Mouse (Mus musculus) intestine, postnatal 0 days (tissue): ENCODE results near the gene Stip1. TPM values are rescaled to one million over a fixed set of nuclear protein-coding genes. Genes with fewer than 3 reads are reported as not detected.

Experiments
- ATAC-seq: fragments of 200-750 bp; cut with Nextera tagmentation; 2 replicates; pipeline ENCODE4 v1.8.0; 2017; ENCODE audit warnings: mild to moderate bottlenecking, moderate TSS enrichment, moderate library complexity
- H3K27ac ChIP-seq: fragments of 300-500 bp; sonication (generic); 2 replicates; pipeline ENCODE4 v1.5.1; 2014; ENCODE audit warnings: mild to moderate bottlenecking, low read depth, low read length, moderate library complexity
- H3K27me3 ChIP-seq: fragments of 300-500 bp; sonication (generic); replicated peaks from 2 replicates; pipeline ENCODE4 v1.6.1; 2014; ENCODE audit warnings: low read length, mixed read lengths; ENCODE audit not compliant: control insufficient read depth, insufficient read depth
- H3K36me3 ChIP-seq: fragments of 300-500 bp; sonication (generic); 2 replicates; pipeline ENCODE4 v1.6.1; 2014; ENCODE audit warnings: mild to moderate bottlenecking, moderate library complexity; ENCODE audit not compliant: control insufficient read depth, insufficient read depth
- H3K4me1 ChIP-seq: fragments of 300-500 bp; sonication (generic); replicated peaks from 2 replicates; pipeline ENCODE4 v1.6.1; 2014; ENCODE audit warnings: antibody characterized with exemption, low read length, mixed read lengths; ENCODE audit not compliant: control insufficient read depth, insufficient read depth
- H3K4me2 ChIP-seq: fragments of 300-500 bp; sonication (generic); replicated peaks from 2 replicates; pipeline ENCODE4 v1.6.1; 2014; ENCODE audit warnings: low read depth, mild to moderate bottlenecking, moderate library complexity
- H3K4me3 ChIP-seq: fragments of 300-500 bp; sonication (generic); 2 replicates; pipeline ENCODE4 v1.5.1; 2014; ENCODE audit warnings: low read depth, low read length
- H3K9ac ChIP-seq: fragments of 300-500 bp; sonication (generic); 2 replicates; pipeline ENCODE4 v1.6.1; 2014; ENCODE audit warnings: mild to moderate bottlenecking, low read depth, low read length
- H3K9me3 ChIP-seq: fragments of 300-500 bp; sonication (generic); 2 replicates; pipeline ENCODE4 v1.6.1; 2016; ENCODE audit warnings: mixed run types; ENCODE audit not compliant: control insufficient read depth
- CTCF ChIP-seq: sonication (generic); IDR thresholded peaks from 2 replicates; pipeline ENCODE4 v1.5.1; 2016; ENCODE audit warnings: low read depth, mild to moderate bottlenecking, control low read depth, antibody characterized with exemption, moderate library complexity
- WGBS: fragments of 180-500 bp; shearing (Covaris S2); extraction: QIAGEN DNeasy Blood & Tissue Kit; methylation state at CpG from one replicate; pipeline ENCODE4 v1.1.7; 2014; 5-methylcytosine and 5-hydroxymethylcytosine counted together
- polyA plus RNA-seq: library from polyadenylated mRNA; unstranded; fragments of >200 nt; fragmentation: Nextera tagmentation; extraction: Ambion mirVana; gene quantifications from 2 replicates; pipeline ENCODE4 v1.2.1, GENCODE M21; 2015

Gene Stip1
- polyA plus RNA-seq, 1 experiment from 2014 or later = 47.8 TPM

DNA sequence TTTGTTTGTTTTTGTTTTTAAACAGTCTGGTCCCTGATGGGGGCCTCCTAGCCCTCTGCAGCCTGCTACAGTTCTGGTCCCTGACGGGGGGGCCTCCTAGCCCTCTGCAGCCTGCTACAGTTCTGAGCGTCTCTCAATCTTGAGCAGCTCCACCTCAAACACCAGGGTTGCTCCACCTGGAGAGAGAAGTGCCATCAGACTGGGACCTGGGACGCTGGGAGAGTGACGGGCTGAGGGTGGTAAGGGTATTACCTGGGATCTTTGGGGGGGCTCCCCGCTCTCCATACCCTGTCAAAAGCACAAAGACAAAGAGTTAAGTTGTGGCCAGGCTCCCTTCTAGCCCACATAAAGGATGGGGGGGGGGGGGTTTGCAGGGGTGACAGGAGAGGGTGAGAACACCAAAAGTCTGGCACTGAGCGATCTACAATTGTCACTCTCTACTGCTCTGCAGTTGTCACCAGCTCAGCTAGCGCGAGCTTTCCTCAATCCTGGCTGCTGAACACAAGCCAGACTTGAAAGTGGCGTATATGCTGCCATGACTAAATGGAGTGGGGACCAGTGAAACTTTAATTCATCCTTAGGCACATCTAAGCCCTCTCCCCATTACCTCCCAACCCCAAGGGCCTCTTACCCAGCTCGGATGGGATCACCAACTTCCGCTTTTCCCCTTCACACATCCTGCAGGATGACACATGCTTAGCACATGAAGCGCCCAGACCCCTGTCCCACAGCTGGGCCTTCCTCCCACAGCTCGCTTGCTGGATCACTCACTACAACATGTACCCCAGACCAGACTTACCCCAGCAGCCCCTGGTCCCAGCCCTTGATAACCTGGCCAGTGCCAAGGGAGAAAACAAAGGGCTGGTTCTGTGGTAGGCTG is 61.8 kb downstream of the Stip1 start:
- Histone ChIP-seq H3K4me2 (peak overlapping the region; percentile 75), H3K27me3 (no peaks in the 10 kb centered on the region), H3K4me1 (no peaks in the 10 kb centered on the region), H3K36me3 (peaks cover 8% of the 10 kb centered on the region; the same call in 1 of the 2 replicates), H3K4me3 (no peak overlapping the region), H3K9ac (no peak overlapping the region), H3K27ac (peak overlapping the region; percentile 57; the same call in 1 of the 2 replicates), H3K9me3 (no peaks in the 10 kb centered on the region)
- 66% methylated on average over 12 of the region's 13 CpGs for WGBS
- ATAC-seq = no peak
- no peak for TF ChIP-seq CTCF

DNA sequence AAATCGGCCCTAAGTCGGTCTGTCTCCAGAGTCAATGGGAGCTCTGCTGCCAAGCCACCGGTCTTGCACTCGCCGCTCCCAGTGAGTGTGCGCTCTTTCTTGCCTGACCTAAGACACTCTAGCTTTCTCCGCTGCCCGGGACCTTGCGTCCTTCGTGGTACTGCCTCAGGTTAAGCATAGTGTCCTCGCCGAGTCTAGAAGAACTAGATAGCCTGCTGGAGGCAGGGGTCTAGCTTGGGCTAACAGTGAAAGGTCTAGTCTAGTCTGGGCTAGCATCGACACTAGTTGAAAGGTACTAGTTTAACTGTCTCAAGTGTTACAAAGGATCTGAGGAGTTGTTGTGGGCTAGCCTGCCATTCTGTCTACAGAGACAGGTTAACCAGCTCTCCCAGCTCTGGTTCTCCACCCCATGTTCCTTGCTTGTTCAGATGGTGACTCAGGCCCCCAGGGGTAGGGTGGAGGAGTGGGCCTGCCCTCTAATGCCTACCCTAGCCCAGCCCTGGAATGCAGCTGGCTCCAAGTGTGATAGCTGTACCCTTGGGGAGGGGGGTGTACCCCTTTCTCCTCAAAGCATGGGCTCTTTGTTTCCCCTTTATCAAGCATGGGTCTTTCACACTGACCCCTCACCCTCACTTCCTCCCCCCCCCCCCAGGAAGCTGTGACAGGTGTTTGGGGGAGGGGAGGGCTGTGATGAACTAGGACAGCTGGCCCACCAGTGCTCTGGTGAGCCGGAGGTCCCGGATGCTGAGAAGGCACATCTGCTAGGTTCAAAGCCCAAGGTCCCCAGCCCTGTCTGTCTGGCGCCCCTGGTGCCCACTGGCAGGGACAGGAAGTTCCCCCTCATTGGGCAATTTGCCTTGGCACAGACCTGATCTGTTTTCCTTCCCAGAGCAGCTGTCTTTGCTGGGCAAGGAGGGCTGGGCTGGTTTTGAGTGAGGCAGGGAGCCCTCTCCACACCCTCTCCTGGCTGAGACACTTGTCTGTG is 63.9 kb downstream of the Stip1 start, which contains the start of gene Plcb3:
Plcb3 (minus strand) TSS at position 934 of the 985 bp plus-strand sequence.
- H3K4me1 ChIP-seq = peaks cover 7% of the 10 kb centered on the region; the same call in 1 of the 2 replicates
- peak within 1 kb of the TSS; percentile 88 for H3K27ac ChIP-seq
- no peaks in the 10 kb centered on the region for H3K27me3 ChIP-seq
- no peaks in the 10 kb centered on the region for H3K9me3 ChIP-seq
- H3K36me3 ChIP-seq = peaks cover 8% of the 10 kb centered on the region; the same call in 1 of the 2 replicates
- TF ChIP-seq CTCF = peak; percentile 63
- WGBS = under 1% methylated on average over 16 of the region's 16 CpGs
- H3K4me3 ChIP-seq = peak within 1 kb of the TSS; percentile 59
- peak within 1 kb of the TSS; percentile 53 for H3K9ac ChIP-seq
- peak within 1 kb of the TSS; percentile 88 for H3K4me2 ChIP-seq
- ATAC-seq = no peak

DNA sequence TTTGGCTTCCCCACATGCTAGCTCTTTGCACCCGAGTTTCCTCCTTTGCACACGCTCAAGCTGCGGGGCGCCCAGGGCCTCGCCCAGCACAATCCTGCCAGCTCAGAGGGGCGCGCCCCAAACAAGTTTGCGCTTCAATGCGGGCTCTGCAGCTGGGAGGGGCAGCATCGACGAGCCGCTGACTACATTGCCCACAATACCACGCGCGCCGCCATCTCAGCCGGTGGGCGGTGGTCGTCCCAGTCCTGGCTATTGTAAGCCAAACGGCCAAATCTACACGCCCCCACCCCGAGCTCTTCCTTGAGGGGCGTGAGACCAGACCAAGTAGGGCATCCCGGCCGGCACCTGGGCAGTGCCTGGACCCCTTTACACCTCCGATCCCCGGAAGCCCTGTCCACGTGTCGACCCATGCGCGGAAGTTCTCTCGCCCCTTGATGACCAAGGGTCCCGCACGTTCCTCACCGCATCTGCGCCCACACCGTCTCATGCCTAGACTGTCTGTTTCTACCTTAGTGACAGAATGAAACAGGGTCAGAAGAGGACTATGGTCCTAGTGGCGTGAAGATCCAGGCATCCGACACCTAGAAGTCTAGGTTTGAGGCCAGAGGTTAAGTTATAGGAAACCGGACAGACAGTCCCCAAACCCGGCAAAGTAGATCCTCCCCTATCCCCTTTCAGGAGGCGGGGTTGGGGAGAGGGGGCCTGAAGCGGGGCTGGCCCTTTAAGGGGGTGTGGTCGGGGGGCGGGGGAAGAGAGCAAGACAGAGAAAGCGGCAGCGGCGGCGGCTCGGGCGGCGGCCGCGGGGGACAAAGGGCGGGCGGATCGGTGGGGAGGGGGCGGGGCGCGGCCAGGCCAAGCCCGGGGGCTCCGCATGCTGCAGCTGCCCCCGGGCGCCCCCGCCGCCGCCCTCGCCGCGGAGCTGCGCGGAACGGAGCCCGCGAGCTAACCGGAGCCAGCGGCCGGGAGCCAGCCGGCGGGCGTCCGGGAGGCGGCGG is 65.3 kb downstream of the Stip1 start, which contains the start of gene Ppp1r14b:
Ppp1r14b (plus strand) TSS at position 758 of the 995 bp plus-strand sequence.
- Histone ChIP-seq H3K4me3 (peak within 1 kb of the TSS; percentile 59), H3K36me3 (peaks cover 8% of the 10 kb centered on the region; the same call in 1 of the 2 replicates), H3K27ac (peak within 1 kb of the TSS; percentile 88), H3K9me3 (no peaks in the 10 kb centered on the region), H3K4me2 (peak within 1 kb of the TSS; percentile 88), H3K9ac (peak within 1 kb of the TSS; percentile 69), H3K27me3 (no peaks in the 10 kb centered on the region), H3K4me1 (peaks cover 14% of the 10 kb centered on the region)
- ATAC-seq = peak; percentile 44
- WGBS = under 1% methylated on average over 65 of the region's 84 CpGs
- TF ChIP-seq CTCF = no peak

DNA sequence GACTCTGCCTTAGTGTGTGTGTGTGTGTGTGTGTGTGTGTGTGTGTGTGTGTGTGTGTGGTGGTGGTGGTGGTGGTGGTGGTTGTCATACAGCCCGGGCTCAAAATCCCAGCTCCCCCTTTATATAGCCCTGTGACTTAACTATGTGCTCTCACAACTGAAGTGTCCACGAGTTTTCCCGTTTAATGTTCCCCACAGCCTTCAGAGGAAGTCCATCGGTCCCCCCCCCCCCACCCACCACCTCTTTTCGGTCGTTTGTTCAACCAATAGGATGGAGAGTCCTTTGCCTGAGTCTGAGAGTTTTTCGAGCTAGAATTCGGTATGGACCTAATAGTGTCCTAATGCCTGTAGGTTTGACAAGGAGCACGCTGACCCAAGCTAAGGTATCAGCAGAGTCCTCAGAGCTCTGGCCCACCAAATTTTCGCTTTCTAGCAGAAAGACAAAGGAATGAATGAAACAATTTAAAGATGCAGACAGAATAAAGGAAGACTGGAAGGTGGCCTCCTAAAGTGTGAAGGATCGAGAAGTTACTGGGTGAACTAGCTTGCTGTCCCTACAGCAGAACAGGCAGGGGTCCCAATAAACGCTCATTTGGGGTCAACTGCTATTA is 66.1 kb downstream of the Stip1 start:
- no peaks in the 10 kb centered on the region for H3K9me3 ChIP-seq
- peak overlapping the region; percentile 59 for H3K4me3 ChIP-seq
- no peak overlapping the region for H3K9ac ChIP-seq
- ATAC-seq = no peak
- H3K4me2 ChIP-seq = peak overlapping the region; percentile 88
- 38% methylated on average over 12 of the region's 12 CpGs for WGBS
- TF ChIP-seq CTCF = no peak
- peaks cover 8% of the 10 kb centered on the region; the same call in 1 of the 2 replicates for H3K36me3 ChIP-seq
- peaks cover 14% of the 10 kb centered on the region for H3K4me1 ChIP-seq
- H3K27me3 ChIP-seq = no peaks in the 10 kb centered on the region
- no peak overlapping the region for H3K27ac ChIP-seq
